Mouse (Mus musculus): ENCODE results near the gene Lrp8. TPM values are rescaled to one million over a fixed set of nuclear protein-coding genes. Genes with fewer than 3 reads are reported as not detected.

The Lrp8 gene
- total RNA-seq, 1 experiment, result 8.3 TPM

GRCm38 (mm10) chr4:107834643-107835314 is 32.7 kb downstream of the Lrp8 start:
- no peak for DNase-seq (ENCODE audit: low read depth, low spot score)
- no peak overlapping the region for H3K27ac ChIP-seq (ENCODE audit: insufficient read depth, low read depth, low read length, poor library complexity, severe bottlenecking)

GRCm38 (mm10) chr4:107835508-107835909 is 33.4 kb downstream of the Lrp8 start:
- H3K9ac ChIP-seq (ENCODE audit: insufficient read depth, low read depth, low read length, poor library complexity, severe bottlenecking), result no peak overlapping the region
- no peak for DNase-seq (ENCODE audit: low read depth, low spot score)
- no peak overlapping the region for H3K27ac ChIP-seq (ENCODE audit: insufficient read depth, low read depth, low read length, poor library complexity, severe bottlenecking)
- no peak overlapping the region for H3K4me3 ChIP-seq (ENCODE audit: insufficient read depth in 1 of 2, low read depth in 1 of 2, low read length in 2 of 2, poor library complexity in 1 of 2, severe bottlenecking in 1 of 2)
- no peak for TF ChIP-seq HCFC1 (IDR thresholded peaks at IDR 0.05; ENCODE audit: borderline replicate concordance, insufficient read depth, low read length)
- H3K36me3 ChIP-seq (ENCODE audit: control insufficient read depth, insufficient read depth, low read length, poor library complexity, severe bottlenecking), result no peaks in the 10 kb centered on the region
- in situ Hi-C loops (cut with MboI; ENCODE audit: low sequenced_read_pairs in 2 of 2, unreplicated experiment in 2 of 2), result no loop called here
- H3K4me1 ChIP-seq (ENCODE audit: control insufficient read depth in 2 of 2, insufficient read depth in 2 of 2, low read length in 2 of 2, poor library complexity in 1 of 2), result peaks cover 2 to 3% of the 10 kb centered on the region in 2 experiments; a peak in 1 of 4 replicates
- H3K9me3 ChIP-seq (ENCODE audit: control insufficient read depth, insufficient read depth, low read depth, low read length), result no peaks in the 10 kb centered on the region

More at GRCm38 (mm10) chr4:107834643-107835314, 32.7 kb downstream of the Lrp8 start:
- no peak for TF ChIP-seq ZC3H11A (IDR thresholded peaks at IDR 0.05; ENCODE audit: borderline replicate concordance, low read depth, low read length)
- no peak for TF ChIP-seq ZNF384 (IDR thresholded peaks at IDR 0.05; ENCODE audit: low read depth, low read length)
- TF ChIP-seq HCFC1 (IDR thresholded peaks at IDR 0.05; ENCODE audit: borderline replicate concordance, insufficient read depth, low read length), result no peak
- TF ChIP-seq CHD2 (IDR thresholded peaks at IDR 0.05; ENCODE audit: low read depth, low read length), result no peak
- no peak for TF ChIP-seq MAFK (IDR thresholded peaks at IDR 0.05; ENCODE audit: insufficient read depth, low read depth, low read length)
- H3K9me3 ChIP-seq (ENCODE audit: control insufficient read depth, insufficient read depth, low read depth, low read length), result no peaks in the 10 kb centered on the region
- in situ Hi-C loops (cut with MboI; ENCODE audit: low sequenced_read_pairs in 2 of 2, unreplicated experiment in 2 of 2), result no loop called here
- peaks cover 2 to 3% of the 10 kb centered on the region in 2 experiments; a peak in 1 of 4 replicates for H3K4me1 ChIP-seq (ENCODE audit: control insufficient read depth in 2 of 2, insufficient read depth in 2 of 2, low read length in 2 of 2, poor library complexity in 1 of 2)
- no peak overlapping the region for H3K4me3 ChIP-seq (ENCODE audit: insufficient read depth in 1 of 2, low read depth in 1 of 2, low read length in 2 of 2, poor library complexity in 1 of 2, severe bottlenecking in 1 of 2)
- no peaks in the 10 kb centered on the region for H3K36me3 ChIP-seq (ENCODE audit: control insufficient read depth, insufficient read depth, low read length, poor library complexity, severe bottlenecking)
- no peak overlapping the region for H3K9ac ChIP-seq (ENCODE audit: insufficient read depth, low read depth, low read length, poor library complexity, severe bottlenecking)

GRCm38 (mm10) chr4:107836758-107837157 is 34.7 kb downstream of the Lrp8 start:
- H3K36me3 ChIP-seq (ENCODE audit: control insufficient read depth, insufficient read depth, low read length, poor library complexity, severe bottlenecking), result no peaks in the 10 kb centered on the region
- no peak overlapping the region for H3K27ac ChIP-seq (ENCODE audit: insufficient read depth, low read depth, low read length, poor library complexity, severe bottlenecking)
- H3K9ac ChIP-seq (ENCODE audit: insufficient read depth, low read depth, low read length, poor library complexity, severe bottlenecking), result no peak overlapping the region
- no peak overlapping the region for H3K4me3 ChIP-seq (ENCODE audit: insufficient read depth in 1 of 2, low read depth in 1 of 2, low read length in 2 of 2, poor library complexity in 1 of 2, severe bottlenecking in 1 of 2)
- H3K9me3 ChIP-seq (ENCODE audit: control insufficient read depth, insufficient read depth, low read depth, low read length), result no peaks in the 10 kb centered on the region
- DNase-seq (ENCODE audit: low read depth, low spot score), result no peak
- TF ChIP-seq HCFC1 (IDR thresholded peaks at IDR 0.05; ENCODE audit: borderline replicate concordance, insufficient read depth, low read length) (no peak), MAFK (IDR thresholded peaks at IDR 0.05; ENCODE audit: insufficient read depth, low read depth, low read length) (no peak), CHD2 (IDR thresholded peaks at IDR 0.05; ENCODE audit: low read depth, low read length) (no peak), ZC3H11A (IDR thresholded peaks at IDR 0.05; ENCODE audit: borderline replicate concordance, low read depth, low read length) (no peak), ZNF384 (IDR thresholded peaks at IDR 0.05; ENCODE audit: low read depth, low read length) (no peak)
- in situ Hi-C loops (cut with MboI; ENCODE audit: low sequenced_read_pairs in 2 of 2, unreplicated experiment in 2 of 2), result no loop called here
- peaks cover 2 to 3% of the 10 kb centered on the region in 2 experiments; a peak in 1 of 4 replicates for H3K4me1 ChIP-seq (ENCODE audit: control insufficient read depth in 2 of 2, insufficient read depth in 2 of 2, low read length in 2 of 2, poor library complexity in 1 of 2)

- Histone ChIP-seq H3K4me1 (ENCODE audit: control insufficient read depth in 2 of 2, insufficient read depth in 2 of 2, low read length in 2 of 2, poor library complexity in 1 of 2) (peaks cover 2 to 3% of the 10 kb centered on the region in 2 experiments; a peak in 1 of 4 replicates), H3K36me3 (ENCODE audit: control insufficient read depth, insufficient read depth, low read length, poor library complexity, severe bottlenecking) (no peaks in the 10 kb centered on the region), H3K9ac (ENCODE audit: insufficient read depth, low read depth, low read length, poor library complexity, severe bottlenecking) (no peak overlapping the region), H3K9me3 (ENCODE audit: control insufficient read depth, insufficient read depth, low read depth, low read length) (no peaks in the 10 kb centered on the region), H3K4me3 (ENCODE audit: insufficient read depth in 1 of 2, low read depth in 1 of 2, low read length in 2 of 2, poor library complexity in 1 of 2, severe bottlenecking in 1 of 2) (no peak overlapping the region), H3K27ac (ENCODE audit: insufficient read depth, low read depth, low read length, poor library complexity, severe bottlenecking) (no peak overlapping the region)
- TF ChIP-seq CHD2 (IDR thresholded peaks at IDR 0.05; ENCODE audit: low read depth, low read length) (no peak), ZC3H11A (IDR thresholded peaks at IDR 0.05; ENCODE audit: borderline replicate concordance, low read depth, low read length) (no peak), ZNF384 (IDR thresholded peaks at IDR 0.05; ENCODE audit: low read depth, low read length) (no peak), HCFC1 (IDR thresholded peaks at IDR 0.05; ENCODE audit: borderline replicate concordance, insufficient read depth, low read length) (no peak), MAFK (IDR thresholded peaks at IDR 0.05; ENCODE audit: insufficient read depth, low read depth, low read length) (no peak)
- in situ Hi-C loops (cut with MboI; ENCODE audit: low sequenced_read_pairs in 2 of 2, unreplicated experiment in 2 of 2), result no loop called here
- DNase-seq (ENCODE audit: low read depth, low spot score), result no peak
Measured at GRCm38 (mm10) chr4:107837910-107838309, 35.8 kb downstream of the Lrp8 start.
